Mouse (Mus musculus) embryonic facial prominence, embryonic 10.5 days (tissue): ENCODE measurements around the gene Tbc1d10b. TPM values are rescaled to one million over a fixed set of nuclear protein-coding genes. Genes with fewer than 3 reads are reported as not detected.

Experiments
- DNase-seq: peaks from one replicate; pipeline ENCODE4 v3.0.0-alpha.2; 2017; ENCODE audit warnings: low spot score
- H3K27ac ChIP-seq: fragments of 300-500 bp; sonication (generic); replicated peaks from 2 replicates; pipeline ENCODE4 v1.5.1; 2016; ENCODE audit warnings: mild to moderate bottlenecking
- H3K27me3 ChIP-seq: fragments of 300-500 bp; sonication (generic); replicated peaks from 2 replicates; pipeline ENCODE4 v1.6.1; 2016; ENCODE audit warnings: low read depth, mild to moderate bottlenecking; ENCODE audit not compliant: poor library complexity, severe bottlenecking
- H3K36me3 ChIP-seq: fragments of 300-500 bp; sonication (generic); replicated peaks from 2 replicates; pipeline ENCODE4 v1.6.1; 2016; ENCODE audit warnings: mild to moderate bottlenecking, moderate library complexity
- H3K4me1 ChIP-seq: fragments of 300-500 bp; sonication (generic); 2 replicates; pipeline ENCODE4 v1.6.1; 2016
- H3K4me3 ChIP-seq: fragments of 300-500 bp; sonication (generic); 2 replicates; pipeline ENCODE4 v1.5.1; 2016; ENCODE audit warnings: mild to moderate bottlenecking, moderate library complexity
- H3K9me3 ChIP-seq: fragments of 300-500 bp; sonication (generic); 2 replicates; pipeline ENCODE4 v1.6.1; 2016; ENCODE audit warnings: mild to moderate bottlenecking
- WGBS: fragments of 180-500 bp; shearing (Covaris S2); methylation state at CpG from one replicate; pipeline ENCODE4 v1.1.7; 2016; 5-methylcytosine and 5-hydroxymethylcytosine counted together
- polyA plus RNA-seq: library from polyadenylated mRNA; unstranded; fragments of >200 nt; fragmentation: Nextera tagmentation; extraction: Ambion mirVana; gene quantifications from 2 replicates; pipeline ENCODE4 v1.2.1, GENCODE M21; 2016

Gene Tbc1d10b
- polyA plus RNA-seq, 1 experiment from 2014 or later, result 34.4 TPM

- H3K4me1 ChIP-seq, result peaks cover 38% of the 10 kb centered on the region
- no peak overlapping the region; the same call in 1 of the 2 replicates for H3K27ac ChIP-seq
- H3K4me3 ChIP-seq, result peak overlapping the region; percentile 98
- WGBS, result 94% methylated on average over 2 of the region's 2 CpGs
- no peaks in the 10 kb centered on the region for H3K27me3 ChIP-seq
- H3K9me3 ChIP-seq, result peaks cover 27% of the 10 kb centered on the region
- H3K36me3 ChIP-seq, result peaks cover 74% of the 10 kb centered on the region
- no peak for DNase-seq
Measured at GRCm38 (mm10) chr7:127234777-127235176, 26.5 kb upstream of the Tbc1d10b start.

- H3K27me3 ChIP-seq, result no peaks in the 10 kb centered on the region
- peaks cover 38% of the 10 kb centered on the region for H3K4me1 ChIP-seq
- peaks cover 27% of the 10 kb centered on the region for H3K9me3 ChIP-seq
- peak overlapping the region; percentile 98 for H3K4me3 ChIP-seq
- no peak for DNase-seq
- H3K36me3 ChIP-seq, result peaks cover 74% of the 10 kb centered on the region
- peak overlapping the region; percentile 100 for H3K27ac ChIP-seq
- 9% methylated on average over 9 of the region's 9 CpGs for WGBS
Measured at GRCm38 (mm10) chr7:127233765-127234164, 25.5 kb upstream of the Tbc1d10b start.

GRCm38 (mm10) chr7:127233368-127233749 is 25.1 kb upstream of the Tbc1d10b start:
- Histone ChIP-seq H3K36me3 (peaks cover 72% of the 10 kb centered on the region), H3K9me3 (peaks cover 27% of the 10 kb centered on the region), H3K27ac (peak overlapping the region; percentile 100), H3K4me1 (peaks cover 38% of the 10 kb centered on the region), H3K4me3 (peak overlapping the region; percentile 98), H3K27me3 (no peaks in the 10 kb centered on the region)
- 0% methylated on average over 27 of the region's 27 CpGs for WGBS
- DNase-seq, result no peak

- DNase-seq, result peak; percentile 95
- Histone ChIP-seq H3K27ac (peak within 1 kb of the TSS; percentile 100), H3K27me3 (no peaks in the 10 kb centered on the region), H3K4me3 (peak within 1 kb of the TSS; percentile 98), H3K4me1 (peaks cover 38% of the 10 kb centered on the region), H3K9me3 (peaks cover 27% of the 10 kb centered on the region), H3K36me3 (peaks cover 70% of the 10 kb centered on the region)
- under 1% methylated on average over 64 of the region's 64 CpGs for WGBS
Measured at GRCm38 (mm10) chr7:127232622-127233367, 24.5 kb upstream of the Tbc1d10b start, which contains the start of the genes Zfp553 and Sept1. Gene Zfp553 (plus strand): TSS chr7:127233061. Gene Sept1 (minus strand): TSS chr7:127233130.

GRCm38 (mm10) chr7:127231826-127232621 is 23.8 kb upstream of the Tbc1d10b start:
- no peak for DNase-seq
- Histone ChIP-seq H3K4me1 (peaks cover 38% of the 10 kb centered on the region), H3K27ac (peak overlapping the region; percentile 100), H3K36me3 (peaks cover 70% of the 10 kb centered on the region), H3K9me3 (peaks cover 23% of the 10 kb centered on the region), H3K27me3 (no peaks in the 10 kb centered on the region), H3K4me3 (peak overlapping the region; percentile 98)
- 17% methylated on average over 20 of the region's 20 CpGs for WGBS

- H3K27me3 ChIP-seq, result no peaks in the 10 kb centered on the region
- peak overlapping the region; percentile 98 for H3K4me3 ChIP-seq
- H3K4me1 ChIP-seq, result peaks cover 38% of the 10 kb centered on the region
- H3K27ac ChIP-seq, result peak overlapping the region; percentile 100
- peaks cover 17% of the 10 kb centered on the region for H3K9me3 ChIP-seq
- H3K36me3 ChIP-seq, result peaks cover 68% of the 10 kb centered on the region
- no peak for DNase-seq
- 86% methylated on average over 3 of the region's 3 CpGs for WGBS
Measured at GRCm38 (mm10) chr7:127231376-127231775, 23.1 kb upstream of the Tbc1d10b start.

GRCm38 (mm10) chr7:127228615-127229303 is 20.5 kb upstream of the Tbc1d10b start:
- H3K27me3 ChIP-seq, result no peaks in the 10 kb centered on the region
- peak overlapping the region; percentile 9; the same call in 1 of the 2 replicates for H3K4me3 ChIP-seq
- 70% methylated on average over 4 of the region's 4 CpGs for WGBS
- H3K36me3 ChIP-seq, result peaks cover 66% of the 10 kb centered on the region
- no peak overlapping the region for H3K27ac ChIP-seq
- H3K9me3 ChIP-seq, result no peaks in the 10 kb centered on the region
- DNase-seq, result peak; percentile 76
- peaks cover 26% of the 10 kb centered on the region for H3K4me1 ChIP-seq

- Histone ChIP-seq H3K36me3 (peaks cover 74% of the 10 kb centered on the region), H3K27ac (no peak overlapping the region; the same call in 1 of the 2 replicates), H3K9me3 (no peaks in the 10 kb centered on the region), H3K4me3 (no peak overlapping the region), H3K4me1 (peaks cover 7% of the 10 kb centered on the region), H3K27me3 (no peaks in the 10 kb centered on the region)
- no peak for DNase-seq
- 91% methylated on average over 11 of the region's 11 CpGs for WGBS
Measured at GRCm38 (mm10) chr7:127225147-127225995, 17.1 kb upstream of the Tbc1d10b start.

GRCm38 (mm10) chr7:127224616-127225015 is 16.3 kb upstream of the Tbc1d10b start:
- Histone ChIP-seq H3K4me1 (no peaks in the 10 kb centered on the region), H3K27ac (no peak overlapping the region), H3K9me3 (no peaks in the 10 kb centered on the region), H3K4me3 (no peak overlapping the region), H3K36me3 (peaks cover 67% of the 10 kb centered on the region), H3K27me3 (no peaks in the 10 kb centered on the region)
- no peak for DNase-seq
- 92% methylated on average over 6 of the region's 6 CpGs for WGBS

GRCm38 (mm10) chr7:127223515-127224478 is 15.5 kb upstream of the Tbc1d10b start:
- Histone ChIP-seq H3K4me3 (no peak overlapping the region), H3K27ac (no peak overlapping the region), H3K4me1 (no peaks in the 10 kb centered on the region), H3K36me3 (peaks cover 59% of the 10 kb centered on the region), H3K27me3 (no peaks in the 10 kb centered on the region), H3K9me3 (no peaks in the 10 kb centered on the region)
- 86% methylated on average over 6 of the region's 6 CpGs for WGBS
- no peak for DNase-seq

- DNase-seq, result no peak
- WGBS, result 96% methylated on average over 3 of the region's 3 CpGs
- no peak overlapping the region for H3K27ac ChIP-seq
- no peaks in the 10 kb centered on the region for H3K27me3 ChIP-seq
- H3K36me3 ChIP-seq, result peaks cover 56% of the 10 kb centered on the region
- peaks cover 3% of the 10 kb centered on the region; the same call in 1 of the 2 replicates for H3K4me1 ChIP-seq
- H3K4me3 ChIP-seq, result no peak overlapping the region
- no peaks in the 10 kb centered on the region for H3K9me3 ChIP-seq
Measured at GRCm38 (mm10) chr7:127223106-127223505, 14.8 kb upstream of the Tbc1d10b start.
